Mouse (Mus musculus) stomach, postnatal 0 days (tissue): ENCODE measurements around the gene Slc7a4. TPM values are rescaled to one million over a fixed set of nuclear protein-coding genes. Genes with fewer than 3 reads are reported as not detected.

Experiments used
- ATAC-seq: fragments of 200-750 bp; cut with Nextera tagmentation; 2 replicates; pipeline ENCODE4 v1.8.0; 2017; ENCODE audit not compliant: low FRiP score, low TSS enrichment
- DNase-seq: peaks from one replicate; pipeline ENCODE4 v3.0.0-alpha.2; 2016; ENCODE audit warnings: low spot score
- H3K27ac ChIP-seq: fragments of 300-500 bp; sonication (generic); replicated peaks from 2 replicates; pipeline ENCODE4 v1.5.1; 2014; ENCODE audit warnings: mild to moderate bottlenecking, control low read depth
- H3K27me3 ChIP-seq: fragments of 300-500 bp; sonication (generic); 2 replicates; pipeline ENCODE4 v1.6.1; 2014; ENCODE audit warnings: low read length; ENCODE audit not compliant: control insufficient read depth, insufficient read depth
- H3K36me3 ChIP-seq: fragments of 300-500 bp; sonication (generic); 2 replicates; pipeline ENCODE4 v1.6.1; 2014; ENCODE audit warnings: low read length, mixed read lengths; ENCODE audit not compliant: control insufficient read depth, insufficient read depth
- H3K4me1 ChIP-seq: fragments of 300-500 bp; sonication (generic); replicated peaks from 2 replicates; pipeline ENCODE4 v1.6.1; 2014; ENCODE audit warnings: antibody characterized with exemption; ENCODE audit not compliant: control insufficient read depth, insufficient read depth
- H3K4me2 ChIP-seq: fragments of 300-500 bp; sonication (generic); replicated peaks from 2 replicates; pipeline ENCODE4 v1.6.1; 2014; ENCODE audit warnings: low read depth, mild to moderate bottlenecking, control low read depth, moderate library complexity
- H3K4me3 ChIP-seq: fragments of 300-500 bp; sonication (generic); 2 replicates; pipeline ENCODE4 v1.5.1; 2014; ENCODE audit warnings: low read depth, low read length, control low read depth
- H3K9ac ChIP-seq: fragments of 300-500 bp; sonication (generic); 2 replicates; pipeline ENCODE4 v1.6.1; 2014; ENCODE audit warnings: mild to moderate bottlenecking, low read length, control low read depth, mixed read lengths
- H3K9me3 ChIP-seq: fragments of 300-500 bp; sonication (generic); 2 replicates; pipeline ENCODE4 v1.6.1; 2016; ENCODE audit warnings: low read length; ENCODE audit not compliant: control insufficient read depth
- CTCF ChIP-seq: IDR thresholded peaks from 2 replicates; pipeline ENCODE4 v1.5.1; 2016; ENCODE audit warnings: antibody characterized with exemption, low read depth, mild to moderate bottlenecking, moderate library complexity
- EP300 ChIP-seq: optimal IDR thresholded peaks from 2 replicates; pipeline ENCODE3; 2016; ENCODE audit warnings: antibody characterized with exemption
- WGBS: fragments of 180-500 bp; shearing (Covaris S2); extraction: QIAGEN DNeasy Blood & Tissue Kit; methylation state at CpG from one replicate; pipeline ENCODE4 v1.1.7; 2014; 5-methylcytosine and 5-hydroxymethylcytosine counted together
- polyA plus RNA-seq: library from polyadenylated mRNA; unstranded; fragments of >200 nt; fragmentation: Nextera tagmentation; extraction: Ambion mirVana; gene quantifications from 2 replicates; pipeline ENCODE4 v1.2.1, GENCODE M21; 2015

The Slc7a4 gene
- polyA plus RNA-seq, 1 experiment from 2014 or later = 22.8 TPM

DNA sequence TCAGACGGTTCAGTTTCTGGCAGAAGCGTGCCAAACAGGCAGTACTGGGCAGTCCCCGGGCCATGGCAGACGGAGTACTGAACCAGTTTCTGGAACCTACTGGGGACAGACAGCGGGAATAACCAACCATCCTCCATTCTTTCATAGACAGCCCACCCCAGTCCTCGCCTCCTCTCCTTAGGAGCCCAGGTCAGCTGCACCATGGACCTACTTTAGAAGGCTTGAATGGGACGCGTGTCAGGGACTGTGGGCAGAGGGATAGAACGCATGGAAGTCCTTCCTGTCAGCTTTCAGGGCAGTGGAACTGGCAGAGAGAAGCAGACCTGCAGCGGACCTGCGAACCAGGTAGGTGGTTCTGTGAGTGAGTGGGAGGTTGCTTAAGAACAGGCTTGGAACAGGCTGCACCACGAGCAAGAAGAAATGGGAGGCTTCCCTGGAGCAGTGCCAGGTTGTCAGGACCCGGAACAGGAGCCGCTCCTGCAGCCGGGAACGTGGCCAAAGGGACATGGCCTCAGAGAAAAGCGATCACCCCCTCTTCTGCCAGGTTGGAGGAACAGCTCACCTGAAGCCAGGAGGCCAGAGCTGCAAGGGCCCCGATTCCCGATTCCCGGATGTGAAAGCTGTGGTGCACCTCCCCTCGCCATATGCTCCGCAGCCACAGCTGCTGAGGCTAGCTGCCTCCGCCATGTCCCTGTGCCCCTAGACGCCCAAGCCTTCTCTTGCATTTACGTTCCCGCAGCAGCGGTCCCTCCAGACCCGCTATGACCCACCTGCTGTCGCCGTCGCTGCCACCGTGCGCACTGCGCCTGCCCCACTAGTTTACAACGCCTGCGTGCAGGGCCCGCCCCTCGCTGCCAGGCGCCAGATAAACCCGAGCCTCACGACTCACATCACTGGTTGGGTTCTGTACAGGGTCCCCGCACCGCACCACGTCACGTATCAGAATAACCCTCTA is 6.9 kb downstream of the Slc7a4 start:
- DNase-seq = peak; percentile 93
- H3K27ac ChIP-seq = peak overlapping the region; percentile 73
- peaks cover 3% of the 10 kb centered on the region; the same call in 1 of the 2 replicates for H3K4me1 ChIP-seq
- H3K4me3 ChIP-seq = peak overlapping the region; percentile 57
- 12% methylated on average over 45 of the region's 45 CpGs for WGBS
- ATAC-seq = peak; percentile 81
- H3K9ac ChIP-seq = peak overlapping the region; percentile 67
- H3K27me3 ChIP-seq = no peaks in the 10 kb centered on the region
- no peaks in the 10 kb centered on the region for H3K9me3 ChIP-seq
- peak overlapping the region; percentile 88 for H3K4me2 ChIP-seq
- no peaks in the 10 kb centered on the region for H3K36me3 ChIP-seq
- TF ChIP-seq EP300 = no peak
- peak; percentile 26; the same call in 1 of the 2 replicates for TF ChIP-seq CTCF

DNA sequence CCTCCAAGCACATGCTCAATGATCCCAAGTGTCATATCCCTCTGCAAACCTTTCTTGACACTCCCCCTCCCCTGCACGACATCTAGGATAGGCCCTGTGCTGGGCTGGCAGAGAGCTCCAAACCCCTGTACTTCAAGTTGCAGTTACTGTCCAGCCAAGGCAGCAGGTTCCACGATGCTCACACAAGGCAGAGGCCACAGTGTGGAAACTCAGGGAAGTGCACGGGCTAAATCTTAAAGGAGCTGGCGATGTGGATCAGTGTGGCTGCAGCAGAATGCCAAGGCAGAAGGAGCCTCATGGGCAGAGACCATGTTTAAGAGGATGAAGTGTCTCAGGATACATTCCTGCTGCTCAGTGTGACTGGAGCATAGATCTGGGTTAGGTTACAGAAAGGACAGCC is 16.8 kb downstream of the Slc7a4 start:
- no peak overlapping the region for H3K4me2 ChIP-seq
- no peaks in the 10 kb centered on the region for H3K27me3 ChIP-seq
- H3K4me1 ChIP-seq = 0 out of 2 replicates have a peak, but pooled peaks cover 2% of the 10 kb centered on the region
- H3K4me3 ChIP-seq = no peak overlapping the region
- 25% methylated on average over 4 of the region's 4 CpGs for WGBS
- ATAC-seq = no peak
- peak; percentile 30 for DNase-seq
- H3K9me3 ChIP-seq = no peaks in the 10 kb centered on the region
- no peak overlapping the region for H3K9ac ChIP-seq
- H3K36me3 ChIP-seq = no peaks in the 10 kb centered on the region
- no peak for TF ChIP-seq EP300
- TF ChIP-seq CTCF = peak; percentile 61
- H3K27ac ChIP-seq = no peak overlapping the region

DNA sequence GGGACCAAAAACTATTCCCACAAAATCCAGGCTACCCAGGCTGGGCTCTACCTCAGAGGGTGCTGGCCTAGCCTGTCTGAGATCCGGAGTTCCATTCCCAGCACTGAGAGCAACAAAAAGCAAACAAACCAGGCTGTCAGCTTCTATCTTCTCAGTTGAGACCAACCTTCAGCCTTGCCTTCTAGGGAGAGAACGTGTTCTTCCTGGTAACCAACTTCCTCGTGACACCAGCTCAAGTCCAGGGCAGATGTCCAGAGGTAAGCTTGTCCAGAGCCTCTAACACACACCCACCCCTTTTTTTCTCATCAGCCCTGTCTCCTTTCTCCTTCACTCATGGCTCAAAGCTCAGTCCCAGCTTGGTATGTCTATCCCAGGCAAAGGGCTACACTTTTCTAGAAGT is 18.2 kb downstream of the Slc7a4 start:
- TF ChIP-seq EP300 = no peak
- no peak for TF ChIP-seq CTCF
- H3K4me2 ChIP-seq = no peak overlapping the region
- no peaks in the 10 kb centered on the region for H3K9me3 ChIP-seq
- H3K4me1 ChIP-seq = 0 out of 2 replicates have a peak, but pooled peaks cover 2% of the 10 kb centered on the region
- no peaks in the 10 kb centered on the region for H3K36me3 ChIP-seq
- no peak overlapping the region for H3K27ac ChIP-seq
- H3K9ac ChIP-seq = no peak overlapping the region
- WGBS = 52% methylated on average over 3 of the region's 3 CpGs
- H3K4me3 ChIP-seq = no peak overlapping the region
- no peaks in the 10 kb centered on the region for H3K27me3 ChIP-seq
- no peak for DNase-seq
- ATAC-seq = no peak

DNA sequence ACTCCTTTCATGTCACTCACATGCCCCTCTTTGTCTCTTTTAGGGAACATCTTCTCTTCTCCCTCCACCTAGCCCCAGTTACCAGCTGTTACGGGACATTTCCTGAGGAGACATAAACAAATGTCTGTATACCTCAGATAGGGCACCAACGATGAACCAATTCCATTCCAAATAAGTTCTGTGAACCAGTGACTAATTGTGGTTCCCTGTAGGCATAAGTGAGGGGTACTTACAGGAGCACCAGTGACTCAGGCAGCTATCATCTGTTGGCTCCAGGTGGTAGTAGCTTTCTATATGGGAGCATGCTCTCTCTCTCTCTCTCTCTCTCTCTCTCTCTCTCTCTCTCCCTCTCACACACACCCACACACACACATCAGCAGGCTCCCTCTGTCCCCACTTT is 18.8 kb downstream of the Slc7a4 start:
- no peaks in the 10 kb centered on the region for H3K9me3 ChIP-seq
- DNase-seq (no peak), ATAC-seq (no peak)
- no peak overlapping the region for H3K4me3 ChIP-seq
- no peak overlapping the region for H3K4me2 ChIP-seq
- no peaks in the 10 kb centered on the region for H3K27me3 ChIP-seq
- 56% methylated on average over 2 of the region's 2 CpGs for WGBS
- 0 out of 2 replicates have a peak, but pooled peaks cover 2% of the 10 kb centered on the region for H3K4me1 ChIP-seq
- no peak overlapping the region for H3K9ac ChIP-seq
- no peaks in the 10 kb centered on the region for H3K36me3 ChIP-seq
- TF ChIP-seq EP300 (no peak), CTCF (no peak)
- no peak overlapping the region for H3K27ac ChIP-seq

DNA sequence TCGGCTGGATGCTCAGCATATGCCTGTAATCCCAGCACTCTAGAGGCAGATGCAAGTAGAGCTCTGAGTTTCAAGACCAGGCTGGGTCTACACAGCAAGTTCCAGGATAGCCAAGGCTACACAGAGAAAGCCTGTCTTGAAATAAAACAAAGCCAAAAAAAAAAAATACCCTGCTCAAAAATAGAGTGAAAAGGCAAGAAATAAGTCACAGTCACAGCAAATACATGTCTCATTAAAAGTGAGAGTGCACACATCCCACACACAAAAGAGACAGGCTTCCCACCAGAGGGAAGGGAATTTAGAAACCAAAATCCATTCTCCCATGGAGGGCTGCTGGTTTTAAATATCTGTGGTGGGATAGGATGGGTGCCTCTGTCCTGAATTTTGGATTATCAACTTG is 19.4 kb downstream of the Slc7a4 start:
- 0 out of 2 replicates have a peak, but pooled peaks cover 2% of the 10 kb centered on the region for H3K4me1 ChIP-seq
- no peaks in the 10 kb centered on the region for H3K27me3 ChIP-seq
- H3K36me3 ChIP-seq = no peaks in the 10 kb centered on the region
- H3K27ac ChIP-seq = no peak overlapping the region
- no peak overlapping the region for H3K4me2 ChIP-seq
- H3K9ac ChIP-seq = no peak overlapping the region
- TF ChIP-seq CTCF (no peak), EP300 (no peak)
- no peak overlapping the region for H3K4me3 ChIP-seq
- DNase-seq = no peak
- WGBS = 10% methylated on average over 1 of the region's 1 CpGs
- no peaks in the 10 kb centered on the region for H3K9me3 ChIP-seq
- no peak for ATAC-seq

DNA sequence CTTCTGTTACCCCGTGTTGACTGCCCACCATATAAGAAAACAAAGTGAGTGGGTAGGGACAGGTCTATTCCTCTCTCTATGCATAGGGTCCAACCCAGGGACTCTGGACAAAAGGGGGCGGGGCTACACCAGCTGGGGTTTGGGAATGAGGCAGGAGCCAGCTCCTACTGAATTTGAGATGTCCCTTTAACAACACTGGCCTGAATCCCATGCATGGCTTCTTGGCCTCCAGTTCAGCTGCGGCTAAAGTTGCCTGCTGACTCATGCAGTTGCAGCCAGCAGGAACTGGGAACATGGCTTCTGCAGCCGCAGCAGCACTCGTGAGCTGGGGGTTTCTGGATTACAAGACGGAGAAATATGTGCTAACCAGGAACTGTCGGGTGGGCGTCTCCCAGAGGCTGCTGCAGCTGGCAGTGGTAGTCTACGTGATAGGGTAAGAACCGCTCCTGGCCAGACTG is 21.2 kb downstream of the Slc7a4 start, which contains the start of gene P2rx6:
P2rx6 (plus strand) TSS at position 135 of the 458 bp plus-strand sequence.
- Histone ChIP-seq H3K27ac (peak within 1 kb of the TSS; percentile 83), H3K27me3 (no peaks in the 10 kb centered on the region), H3K4me1 (peaks cover 2% of the 10 kb centered on the region; the same call in 1 of the 2 replicates), H3K9ac (peak within 1 kb of the TSS; percentile 45), H3K4me2 (peak within 1 kb of the TSS; percentile 63), H3K9me3 (no peaks in the 10 kb centered on the region), H3K36me3 (no peaks in the 10 kb centered on the region), H3K4me3 (peak within 1 kb of the TSS; percentile 35)
- no peak for TF ChIP-seq CTCF
- no peak for TF ChIP-seq EP300
- DNase-seq = peak; percentile 66
- WGBS = 4% methylated on average over 10 of the region's 10 CpGs
- peak; percentile 64 for ATAC-seq
